Mouse (Mus musculus) spleen, postnatal 4 days (tissue): ENCODE measurements around the gene Pnma1.

Experiments used
- DNase-seq, 2 experiments: peaks; one replicate each; pipeline ENCODE4 v3.0.0; 2022; ENCODE audit warnings: low spot score in 2 of 2

Gene Pnma1

GRCm38 (mm10) chr12:84109924-84110323 lies 38.4 kb downstream of the Pnma1 start:
- no peak for DNase-seq

DNA sequence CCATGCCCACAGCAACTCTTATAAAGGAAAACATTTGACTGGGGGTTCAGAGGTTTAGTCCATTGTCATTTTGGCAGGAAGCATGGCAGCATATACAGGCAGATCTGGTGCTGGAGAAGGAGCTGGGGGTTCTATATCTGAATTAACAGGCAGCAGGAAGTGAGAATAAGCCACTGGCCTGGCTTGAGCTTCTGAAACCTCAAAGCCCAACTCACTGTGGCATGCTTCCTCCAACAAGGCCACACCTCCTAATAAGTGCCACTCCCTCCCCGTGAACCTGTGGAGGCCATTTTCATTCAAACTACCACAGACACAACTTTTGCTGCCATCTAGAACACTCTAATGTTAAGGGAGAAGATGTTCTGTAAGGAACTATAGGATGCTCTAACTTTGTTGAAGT lies 40.6 kb downstream of the Pnma1 start:
- no peak for DNase-seq

- no peak for DNase-seq
These were observed 41.3 kb downstream of the Pnma1 start for GRCm38 (mm10) chr12:84107012-84107411.

DNA sequence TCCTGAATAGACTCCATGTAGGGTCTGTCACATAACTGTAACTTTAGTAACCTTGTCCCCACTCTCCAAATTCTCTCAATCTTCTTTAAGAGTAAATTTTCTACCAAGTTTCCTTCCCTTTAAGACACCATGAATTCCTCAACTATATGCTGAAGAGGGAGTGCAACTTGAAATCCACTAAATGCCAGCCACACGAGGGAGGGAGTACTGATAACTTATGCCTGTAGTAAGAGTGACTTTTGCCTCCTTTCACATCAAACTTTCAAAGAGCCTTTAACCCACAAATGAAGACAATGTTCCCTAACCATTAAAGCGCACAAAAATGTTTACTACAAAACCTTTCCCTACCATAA lies 46.8 kb downstream of the Pnma1 start:
- no peak for DNase-seq

GRCm38 (mm10) chr12:84100604-84101492 lies 47.4 kb downstream of the Pnma1 start, which contains the start of gene Acot6:
Gene Acot6, plus strand, starts transcription at chr12:84100654.
- peak; percentile 27 to 72 for DNase-seq

DNA sequence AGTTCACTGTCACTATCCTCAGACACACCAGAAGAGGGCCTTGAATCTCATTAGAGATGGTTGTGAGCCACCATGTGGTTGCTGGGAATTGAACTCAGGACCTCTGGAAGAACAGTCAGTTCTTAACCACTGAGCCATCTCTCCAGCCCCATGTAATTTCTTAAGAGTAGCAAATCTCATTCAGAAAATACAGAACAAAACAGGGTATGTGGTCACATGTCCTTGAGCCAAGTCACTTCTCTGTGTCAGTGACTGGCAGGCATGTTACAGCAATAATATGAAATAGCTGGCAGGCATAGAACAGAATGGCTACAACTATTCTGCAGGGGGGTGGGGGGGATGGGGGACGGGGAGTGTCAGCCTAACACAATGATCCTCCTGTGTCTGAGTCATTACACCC lies 48.2 kb downstream of the Pnma1 start:
- DNase-seq: no peak

GRCm38 (mm10) chr12:84099605-84100004 lies 48.7 kb downstream of the Pnma1 start:
- no peak for DNase-seq
